Mouse (Mus musculus) liver, adult 2 months (tissue): ENCODE measurements around the gene Snrk.

ENCODE experiments used
- CTCF ChIP-seq: fragments of 200-500 bp; IDR thresholded peaks from 2 replicates; pipeline ENCODE4 v1.5.1; 2011; ENCODE audit warnings: low read depth, low read length, control low read depth
- POLR2A ChIP-seq: fragments of 200-500 bp; IDR thresholded peaks from 2 replicates; pipeline ENCODE4 v1.6.1; 2011; ENCODE audit warnings: low read length, control low read depth; ENCODE audit not compliant: insufficient read depth; ENCODE audit errors: extremely low read depth

- TF ChIP-seq POLR2A (no peak), CTCF (no peak)
Measured at GRCm38 (mm10) chr9:122085550-122086205, 31.4 kb upstream of the Snrk start.
